Mouse (Mus musculus) A20 (cell line): Measurements from ENCODE around the gene Megf8.
A peak's percentile ranks its signal among the peaks of the same experiment; 100 is the strongest.

Experiments used
- DNase-seq: peaks from one replicate; pipeline ENCODE4 v3.0.0-alpha.2; 2011; ENCODE audit warnings: low read depth, low spot score

Gene Megf8

GRCm38 (mm10) chr7:25333596-25334307, 16.8 kb downstream of the Megf8 start:
- DNase-seq, result peak; percentile 82

GRCm38 (mm10) chr7:25334472-25334871, 17.5 kb downstream of the Megf8 start:
- no peak for DNase-seq

GRCm38 (mm10) chr7:25339329-25339728, 22.4 kb downstream of the Megf8 start:
- DNase-seq, result no peak

GRCm38 (mm10) chr7:25341000-25341784, 24.2 kb downstream of the Megf8 start:
- DNase-seq, result no peak

GRCm38 (mm10) chr7:25348861-25349260, 31.9 kb downstream of the Megf8 start:
- DNase-seq, result no peak

GRCm38 (mm10) chr7:25358721-25359206, 41.8 kb downstream of the Megf8 start:
- no peak for DNase-seq

GRCm38 (mm10) chr7:25363151-25363550, 46.2 kb downstream of the Megf8 start:
- DNase-seq, result peak; percentile 42

- no peak for DNase-seq
Observed at GRCm38 (mm10) chr7:25363632-25364031, 46.7 kb downstream of the Megf8 start.

- no peak for DNase-seq
Observed at GRCm38 (mm10) chr7:25365937-25366625, 49.1 kb downstream of the Megf8 start.

GRCm38 (mm10) chr7:25367632-25368293, 50.8 kb downstream of the Megf8 start:
- DNase-seq, result no peak

GRCm38 (mm10) chr7:25368333-25368732, 51.4 kb downstream of the Megf8 start:
- DNase-seq, result no peak

GRCm38 (mm10) chr7:25369058-25369749, 52.2 kb downstream of the Megf8 start, which contains the start of gene Cnfn:
TSS of gene Cnfn (minus strand) at chr7:25369724.
- no peak for DNase-seq

GRCm38 (mm10) chr7:25372441-25372840, 55.5 kb downstream of the Megf8 start:
- no peak for DNase-seq

- DNase-seq, result no peak
Observed at GRCm38 (mm10) chr7:25376556-25376955, 59.6 kb downstream of the Megf8 start.

GRCm38 (mm10) chr7:25377100-25377700, 60.2 kb downstream of the Megf8 start:
- DNase-seq, result no peak

- no peak for DNase-seq
Observed at GRCm38 (mm10) chr7:25378181-25379100, 61.5 kb downstream of the Megf8 start.

- DNase-seq, result peak; percentile 30
Observed at GRCm38 (mm10) chr7:25379551-25380351, 62.8 kb downstream of the Megf8 start.

- no peak for DNase-seq
Observed at GRCm38 (mm10) chr7:25380392-25381283, 63.7 kb downstream of the Megf8 start.
